Mouse (Mus musculus): Measurements from ENCODE around the gene Sar1a. TPM values are rescaled to one million over a fixed set of nuclear protein-coding genes. Genes with fewer than 3 reads are reported as not detected.

The Sar1a gene
- polyA plus RNA-seq, 1 experiment from 2014 or later = 219 TPM

DNA sequence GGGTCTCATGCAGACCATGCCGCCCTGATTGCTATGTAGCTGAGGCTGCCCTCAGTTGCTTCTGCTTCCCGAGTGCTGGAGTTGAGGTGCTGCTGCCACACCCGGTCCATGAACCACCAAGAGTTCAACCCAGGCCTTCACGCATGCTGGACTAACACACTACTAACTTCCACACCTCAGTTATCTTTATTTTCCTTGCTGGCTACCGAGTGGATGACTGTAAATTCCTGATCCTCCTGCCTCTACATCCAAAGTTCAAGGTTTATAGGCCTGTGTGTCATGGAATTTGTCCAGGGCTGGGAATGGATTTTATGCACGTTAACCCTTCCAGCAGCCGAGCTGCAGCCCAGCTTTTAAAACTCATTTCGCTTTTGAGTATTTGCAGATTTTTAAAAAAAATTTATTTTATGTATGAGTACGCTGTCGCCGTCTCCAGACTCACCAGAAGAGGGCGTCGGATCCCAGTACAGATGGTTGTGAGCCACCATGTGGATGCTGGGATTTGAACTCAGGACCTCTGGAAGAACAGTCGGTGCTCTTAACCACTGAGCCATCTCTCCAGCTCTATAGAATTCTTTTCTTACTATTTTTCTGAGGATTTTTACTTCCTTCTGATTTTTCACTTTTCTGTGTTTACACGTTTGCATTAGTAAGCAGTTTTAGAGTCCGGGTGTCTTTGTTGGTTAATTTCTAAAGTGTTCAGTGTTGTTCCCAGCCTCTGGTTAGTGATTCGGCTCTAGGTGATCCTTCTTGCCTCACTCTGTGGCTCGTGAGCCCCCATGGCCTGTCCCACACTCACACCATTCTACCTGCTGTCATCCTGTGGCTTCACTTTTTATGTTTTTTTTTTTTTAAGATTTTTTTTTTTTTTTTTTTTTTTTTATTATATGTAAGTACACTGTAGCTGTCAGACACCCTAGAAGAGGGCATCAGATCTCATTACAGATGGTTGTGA lies 22.9 kb upstream of the Sar1a start:
- Histone ChIP-seq H3K4me2 (replicated peaks) (no peak overlapping the region), H3K36me3 (peaks cover 27% of the 10 kb centered on the region), H3K27ac (replicated peaks) (no peak overlapping the region), H3K9me3 (no peaks in the 10 kb centered on the region), H3K4me3 (no peak overlapping the region), H3K4me1 (peaks cover 7% of the 10 kb centered on the region), H3K9ac (replicated peaks) (no peak overlapping the region), H3K27me3 (no peaks in the 10 kb centered on the region)
- ATAC-seq (replicated peaks) = 0 out of 2 replicates have a peak, but pooled peaks have one; percentile 10
- WGBS = 92% methylated on average over 18 of the region's 18 CpGs

DNA sequence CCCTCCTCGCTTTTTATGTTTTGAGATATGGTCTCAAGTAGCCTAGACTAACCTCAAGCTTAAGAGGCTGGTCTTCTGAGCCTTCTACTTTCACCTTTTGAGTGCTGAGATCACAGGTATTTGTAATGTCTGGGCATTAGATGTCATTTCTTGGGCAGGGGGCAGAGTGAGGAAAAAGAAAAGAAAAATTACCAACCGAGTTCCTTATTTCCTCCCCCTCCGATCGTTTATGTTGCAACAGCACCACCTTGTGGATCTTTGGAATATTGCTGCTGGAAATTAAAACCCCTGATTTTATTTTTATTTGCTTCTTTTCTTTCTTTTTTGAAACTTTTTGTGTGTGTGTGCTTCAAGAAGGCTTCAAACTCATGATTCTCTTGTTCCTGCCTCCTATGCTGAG lies 22.1 kb upstream of the Sar1a start:
- 27% methylated on average over 4 of the region's 4 CpGs for WGBS
- Histone ChIP-seq H3K4me2 (replicated peaks) (no peak overlapping the region), H3K9ac (replicated peaks) (no peak overlapping the region), H3K27ac (replicated peaks) (no peak overlapping the region), H3K36me3 (peaks cover 33% of the 10 kb centered on the region), H3K4me1 (peaks cover 14% of the 10 kb centered on the region), H3K4me3 (no peak overlapping the region), H3K27me3 (no peaks in the 10 kb centered on the region), H3K9me3 (no peaks in the 10 kb centered on the region)
- 0 out of 2 replicates have a peak, but pooled peaks have one; percentile 5 for ATAC-seq (replicated peaks)

- peaks cover 15% of the 10 kb centered on the region for H3K4me1 ChIP-seq
- peak overlapping the region; percentile 88 for H3K27ac ChIP-seq (replicated peaks)
- H3K36me3 ChIP-seq = peaks cover 52% of the 10 kb centered on the region
- WGBS = 68% methylated on average over 8 of the region's 8 CpGs
- no peak overlapping the region for H3K9ac ChIP-seq (replicated peaks)
- no peak overlapping the region for H3K4me2 ChIP-seq (replicated peaks)
- H3K9me3 ChIP-seq = no peaks in the 10 kb centered on the region
- no peak overlapping the region for H3K4me3 ChIP-seq
- no peak for ATAC-seq (replicated peaks)
- H3K27me3 ChIP-seq = no peaks in the 10 kb centered on the region
These were observed 18.2 kb upstream of the Sar1a start for GRCm38 (mm10) chr10:61661887-61662286.

GRCm38 (mm10) chr10:61662391-61662988 lies 17.6 kb upstream of the Sar1a start:
- ATAC-seq (replicated peaks) = peak; percentile 85
- H3K9ac ChIP-seq (replicated peaks) = no peak overlapping the region
- H3K27ac ChIP-seq (replicated peaks) = peak overlapping the region; percentile 88
- H3K9me3 ChIP-seq = no peaks in the 10 kb centered on the region
- H3K4me2 ChIP-seq (replicated peaks) = no peak overlapping the region
- no peaks in the 10 kb centered on the region for H3K27me3 ChIP-seq
- H3K36me3 ChIP-seq = peaks cover 57% of the 10 kb centered on the region
- peaks cover 15% of the 10 kb centered on the region for H3K4me1 ChIP-seq
- H3K4me3 ChIP-seq = no peak overlapping the region
- 28% methylated on average over 10 of the region's 10 CpGs for WGBS

- 94% methylated on average over 10 of the region's 10 CpGs for WGBS
- peaks cover 73% of the 10 kb centered on the region for H3K36me3 ChIP-seq
- H3K27me3 ChIP-seq = no peaks in the 10 kb centered on the region
- H3K27ac ChIP-seq (replicated peaks) = no peak overlapping the region
- H3K4me2 ChIP-seq (replicated peaks) = no peak overlapping the region
- no peak overlapping the region for H3K9ac ChIP-seq (replicated peaks)
- H3K4me1 ChIP-seq = peaks cover 15% of the 10 kb centered on the region
- H3K9me3 ChIP-seq = no peaks in the 10 kb centered on the region
- no peak for ATAC-seq (replicated peaks)
- no peak overlapping the region for H3K4me3 ChIP-seq
These were observed 15.0 kb upstream of the Sar1a start for GRCm38 (mm10) chr10:61665111-61665510.

DNA sequence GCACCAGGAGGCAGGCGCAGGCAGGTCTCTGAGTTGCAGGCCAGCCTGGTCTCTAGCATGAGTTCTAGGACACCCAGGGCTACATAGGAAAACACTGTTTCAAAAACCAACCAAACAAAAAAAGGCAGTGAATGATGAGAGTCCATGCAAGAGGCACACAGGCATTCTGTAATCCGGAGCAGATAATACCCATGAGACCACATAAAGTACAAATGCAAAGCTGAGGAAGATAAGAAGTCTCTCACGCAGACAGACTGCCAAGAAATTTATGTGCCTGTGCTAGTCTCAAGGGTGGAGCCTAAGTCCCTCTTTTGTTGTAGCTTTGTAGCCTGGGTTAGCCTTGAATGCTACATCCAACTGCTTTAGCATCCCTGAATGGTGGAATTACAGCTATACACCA lies 14.4 kb upstream of the Sar1a start:
- 93% methylated on average over 3 of the region's 3 CpGs for WGBS

GRCm38 (mm10) chr10:61669289-61669688 lies 10.8 kb upstream of the Sar1a start:
- no peak overlapping the region for H3K4me3 ChIP-seq
- H3K4me2 ChIP-seq (replicated peaks) = no peak overlapping the region
- ATAC-seq (replicated peaks) = no peak
- peaks cover 88% of the 10 kb centered on the region for H3K36me3 ChIP-seq
- H3K9me3 ChIP-seq = no peaks in the 10 kb centered on the region
- H3K27ac ChIP-seq (replicated peaks) = no peak overlapping the region
- 36% methylated on average over 7 of the region's 7 CpGs for WGBS
- H3K4me1 ChIP-seq = no peaks in the 10 kb centered on the region
- no peak overlapping the region for H3K9ac ChIP-seq (replicated peaks)
- no peaks in the 10 kb centered on the region for H3K27me3 ChIP-seq

More for the DNA sequence above, 14.4 kb upstream of the Sar1a start:
- H3K27ac ChIP-seq (replicated peaks) = no peak overlapping the region
- ATAC-seq (replicated peaks) = no peak
- H3K4me3 ChIP-seq = no peak overlapping the region
- no peaks in the 10 kb centered on the region for H3K9me3 ChIP-seq
- peaks cover 77% of the 10 kb centered on the region for H3K36me3 ChIP-seq
- H3K9ac ChIP-seq (replicated peaks) = no peak overlapping the region
- peaks cover 12% of the 10 kb centered on the region for H3K4me1 ChIP-seq
- H3K27me3 ChIP-seq = no peaks in the 10 kb centered on the region
- H3K4me2 ChIP-seq (replicated peaks) = no peak overlapping the region

DNA sequence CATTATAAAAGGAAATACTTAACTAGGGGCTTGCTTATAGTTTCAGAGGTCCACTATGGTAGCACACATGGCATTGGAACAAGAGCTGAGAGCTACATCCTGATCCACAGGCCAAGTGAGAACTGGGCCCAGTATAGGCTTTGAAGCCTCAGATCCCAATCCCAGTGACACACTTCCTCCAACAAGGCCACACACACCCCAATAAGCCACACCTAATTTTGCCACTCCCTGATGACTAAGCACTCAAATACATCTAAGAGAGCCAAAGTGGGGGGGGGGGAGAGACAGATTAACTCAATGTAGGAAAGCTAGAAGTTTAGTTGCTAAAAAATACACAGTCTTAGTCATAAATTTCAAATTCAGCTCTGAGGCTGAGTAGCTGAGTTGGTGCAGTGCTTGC lies 10.2 kb upstream of the Sar1a start:
- no peak overlapping the region for H3K4me3 ChIP-seq
- no peak overlapping the region for H3K27ac ChIP-seq (replicated peaks)
- no peak overlapping the region for H3K9ac ChIP-seq (replicated peaks)
- no peak for ATAC-seq (replicated peaks)
- no peaks in the 10 kb centered on the region for H3K9me3 ChIP-seq
- H3K4me2 ChIP-seq (replicated peaks) = no peak overlapping the region
- H3K36me3 ChIP-seq = peaks cover 89% of the 10 kb centered on the region
- no peaks in the 10 kb centered on the region for H3K27me3 ChIP-seq
- H3K4me1 ChIP-seq = no peaks in the 10 kb centered on the region

- H3K4me1 ChIP-seq = no peaks in the 10 kb centered on the region
- no peak overlapping the region for H3K27ac ChIP-seq (replicated peaks)
- no peaks in the 10 kb centered on the region for H3K9me3 ChIP-seq
- H3K36me3 ChIP-seq = peaks cover 88% of the 10 kb centered on the region
- no peaks in the 10 kb centered on the region for H3K27me3 ChIP-seq
- no peak for ATAC-seq (replicated peaks)
- no peak overlapping the region for H3K9ac ChIP-seq (replicated peaks)
- 95% methylated on average over 3 of the region's 3 CpGs for WGBS
- H3K4me2 ChIP-seq (replicated peaks) = no peak overlapping the region
- no peak overlapping the region for H3K4me3 ChIP-seq
These were observed 9.3 kb upstream of the Sar1a start for GRCm38 (mm10) chr10:61670758-61671157.

- H3K9me3 ChIP-seq = no peaks in the 10 kb centered on the region
- peaks cover 10% of the 10 kb centered on the region for H3K4me1 ChIP-seq
- no peak overlapping the region for H3K4me2 ChIP-seq (replicated peaks)
- ATAC-seq (replicated peaks) = no peak
- 81% methylated on average over 3 of the region's 3 CpGs for WGBS
- peaks cover 39% of the 10 kb centered on the region for H3K36me3 ChIP-seq
- H3K9ac ChIP-seq (replicated peaks) = no peak overlapping the region
- H3K27me3 ChIP-seq = no peaks in the 10 kb centered on the region
- no peak overlapping the region for H3K27ac ChIP-seq (replicated peaks)
- no peak overlapping the region for H3K4me3 ChIP-seq
These were observed 4.2 kb upstream of the Sar1a start for GRCm38 (mm10) chr10:61675935-61676334.

DNA sequence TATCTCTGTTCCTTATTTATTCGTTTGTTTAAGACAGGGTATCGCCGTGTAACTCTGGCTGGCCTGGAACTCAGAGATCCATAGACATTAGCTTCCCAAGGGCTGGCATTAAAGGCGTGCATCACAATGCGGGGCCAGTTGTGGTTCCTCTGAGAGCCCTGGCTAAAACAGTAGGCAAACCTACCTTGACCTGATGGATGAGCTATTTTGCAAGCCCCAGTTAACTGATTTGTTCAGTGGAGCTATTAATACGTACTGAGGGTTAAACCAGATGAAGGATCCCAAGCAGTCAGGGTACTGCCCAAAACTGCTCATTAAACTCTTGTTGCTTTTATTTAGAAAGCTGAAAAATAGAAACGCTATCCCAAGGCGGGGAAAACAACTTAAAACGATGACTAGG lies 554 bp upstream of the Sar1a start:
- peaks cover 27% of the 10 kb centered on the region for H3K4me1 ChIP-seq
- peak overlapping the region; percentile 91 for H3K4me3 ChIP-seq
- 37% methylated on average over 9 of the region's 9 CpGs for WGBS
- ATAC-seq (replicated peaks) = no peak
- peak overlapping the region; percentile 82 for H3K27ac ChIP-seq (replicated peaks)
- peak overlapping the region; percentile 58 for H3K9ac ChIP-seq (replicated peaks)
- no peaks in the 10 kb centered on the region for H3K9me3 ChIP-seq
- peaks cover 8% of the 10 kb centered on the region for H3K36me3 ChIP-seq
- H3K27me3 ChIP-seq = no peaks in the 10 kb centered on the region
- peak overlapping the region; percentile 65 for H3K4me2 ChIP-seq (replicated peaks)

DNA sequence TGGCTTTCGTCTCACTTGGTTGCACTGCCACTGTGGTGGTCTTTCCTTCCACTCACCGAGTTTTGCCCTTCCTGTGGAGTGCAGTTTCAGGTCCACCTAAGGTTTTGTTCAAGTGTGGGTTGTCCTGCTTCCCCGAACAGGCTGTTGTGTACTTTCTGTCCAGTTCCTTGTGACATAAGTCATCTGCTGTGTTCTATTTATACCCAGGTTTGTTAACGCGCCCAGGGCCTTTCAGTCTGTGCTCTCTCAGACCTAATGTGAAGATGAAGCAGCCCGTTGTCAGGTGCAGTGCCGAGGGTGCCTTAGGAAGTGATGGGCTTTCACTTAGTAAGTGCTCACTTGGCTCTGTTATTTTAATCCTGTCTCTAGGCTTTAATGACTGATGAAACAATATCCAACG lies 9.3 kb downstream of the Sar1a start:
- no peaks in the 10 kb centered on the region for H3K4me1 ChIP-seq
- no peak overlapping the region for H3K27ac ChIP-seq (replicated peaks)
- no peaks in the 10 kb centered on the region for H3K27me3 ChIP-seq
- peaks cover 80% of the 10 kb centered on the region for H3K36me3 ChIP-seq
- no peak overlapping the region for H3K9ac ChIP-seq (replicated peaks)
- no peak overlapping the region for H3K4me2 ChIP-seq (replicated peaks)
- WGBS = 91% methylated on average over 8 of the region's 8 CpGs
- H3K9me3 ChIP-seq = no peaks in the 10 kb centered on the region
- no peak for ATAC-seq (replicated peaks)
- no peak overlapping the region for H3K4me3 ChIP-seq

Data from forebrain, embryonic 15.5 days (tissue).